Mouse (Mus musculus) thymus, adult 2 months (tissue): ENCODE measurements at regions not wholly inside any gene's neighbourhood (a gene's known extent, or its start where the extent isn't known, plus 50 kb on each side); places are given as distances from the start of the nearest gene placed in this dataset.

Source experiments
- DNase-seq: peaks from one replicate; pipeline ENCODE4 v3.0.0; 2021
- H3K27ac ChIP-seq: fragments of 200-500 bp; 2 replicates; pipeline ENCODE4 v1.5.1; 2012; ENCODE audit warnings: low read length, control low read depth; ENCODE audit not compliant: control insufficient read depth, insufficient read depth
- H3K27me3 ChIP-seq: fragments of 200-500 bp; 2 replicates; pipeline ENCODE4 v1.6.1; 2012; ENCODE audit warnings: mild to moderate bottlenecking, low read length, moderate library complexity, mixed read lengths; ENCODE audit not compliant: control insufficient read depth, insufficient read depth
- H3K36me3 ChIP-seq: fragments of 200-500 bp; 2 replicates; pipeline ENCODE4 v1.6.1; 2012; ENCODE audit warnings: mild to moderate bottlenecking, low read length, moderate library complexity; ENCODE audit not compliant: control insufficient read depth, insufficient read depth
- H3K4me1 ChIP-seq: fragments of 200-500 bp; replicated peaks from 2 replicates; pipeline ENCODE4 v1.6.1; 2012; ENCODE audit warnings: low read length; ENCODE audit not compliant: control insufficient read depth, insufficient read depth
- H3K4me3 ChIP-seq: fragments of 200-500 bp; 2 replicates; pipeline ENCODE4 v1.5.1; 2012; ENCODE audit warnings: mild to moderate bottlenecking, low read length, control low read depth, moderate library complexity; ENCODE audit not compliant: control insufficient read depth, insufficient read depth
- CTCF ChIP-seq: fragments of 200-500 bp; IDR thresholded peaks from 2 replicates; pipeline ENCODE4 v1.5.1; 2012; ENCODE audit warnings: mild to moderate bottlenecking, control low read depth, low read length, moderate library complexity, borderline replicate concordance; ENCODE audit not compliant: control insufficient read depth, poor library complexity, insufficient read depth; ENCODE audit errors: extremely low read depth
- POLR2A ChIP-seq: fragments of 200-500 bp; IDR thresholded peaks from 2 replicates; pipeline ENCODE4 v1.6.1; 2012; ENCODE audit warnings: mild to moderate bottlenecking, low read length, control low read depth, moderate library complexity; ENCODE audit not compliant: control insufficient read depth, poor library complexity, insufficient read depth; ENCODE audit errors: extremely low read depth
- WGBS: fragments of 180-500 bp; shearing (Covaris S2); methylation state at CpG from one replicate; pipeline ENCODE4 v1.1.7; 2018; 5-methylcytosine and 5-hydroxymethylcytosine counted together

- WGBS: 77% methylated on average over 2 of the region's 2 CpGs
- DNase-seq: no peak
These were observed 420.3 kb downstream of the Basp1 start for GRCm38 (mm10) chr15:24993325-24993673.

GRCm38 (mm10) chr15:24992665-24993324 is 420.8 kb downstream of the Basp1 start:
- WGBS: 92% methylated on average over 14 of the region's 14 CpGs
- Histone ChIP-seq H3K4me3 (no peak overlapping the region), H3K4me1 (no peaks in the 10 kb centered on the region), H3K27me3 (no peaks in the 10 kb centered on the region), H3K36me3 (no peaks in the 10 kb centered on the region), H3K27ac (no peak overlapping the region)
- TF ChIP-seq CTCF (no peak), POLR2A (no peak)
- DNase-seq: no peak

More at GRCm38 (mm10) chr15:24993325-24993673, 420.3 kb downstream of the Basp1 start:
- Histone ChIP-seq H3K4me3 (no peak overlapping the region), H3K27me3 (no peaks in the 10 kb centered on the region), H3K36me3 (no peaks in the 10 kb centered on the region), H3K4me1 (no peaks in the 10 kb centered on the region), H3K27ac (no peak overlapping the region)
- TF ChIP-seq CTCF: no peak
- no peak for TF ChIP-seq POLR2A

- H3K36me3 ChIP-seq: no peaks in the 10 kb centered on the region
- no peaks in the 10 kb centered on the region for H3K27me3 ChIP-seq
- H3K4me1 ChIP-seq: no peaks in the 10 kb centered on the region
- H3K27ac ChIP-seq: no peak overlapping the region
- no peak overlapping the region for H3K4me3 ChIP-seq
- no peak for DNase-seq
- TF ChIP-seq CTCF (no peak), POLR2A (no peak)
- WGBS: 59% methylated on average over 5 of the region's 5 CpGs
These were observed 423.3 kb downstream of the Basp1 start for GRCm38 (mm10) chr15:24990082-24990786.

- Histone ChIP-seq H3K4me1 (no peaks in the 10 kb centered on the region), H3K4me3 (no peak overlapping the region), H3K27me3 (no peaks in the 10 kb centered on the region), H3K27ac (no peak overlapping the region), H3K36me3 (no peaks in the 10 kb centered on the region)
- 87% methylated on average over 4 of the region's 4 CpGs for WGBS
- TF ChIP-seq POLR2A (no peak), CTCF (no peak)
- DNase-seq: no peak
These were observed 432.7 kb downstream of the Basp1 start for GRCm38 (mm10) chr15:24980841-24981240.

- H3K4me1 ChIP-seq: no peaks in the 10 kb centered on the region
- H3K4me3 ChIP-seq: no peak overlapping the region
- TF ChIP-seq CTCF (no peak), POLR2A (no peak)
- no peaks in the 10 kb centered on the region for H3K27me3 ChIP-seq
- 53% methylated on average over 5 of the region's 5 CpGs for WGBS
- DNase-seq: no peak
- no peak overlapping the region for H3K27ac ChIP-seq
- no peaks in the 10 kb centered on the region for H3K36me3 ChIP-seq
These were observed 441.5 kb downstream of the Basp1 start for GRCm38 (mm10) chr15:24972020-24972419.

GRCm38 (mm10) chr15:24969391-24969812 is 444.2 kb downstream of the Basp1 start:
- Histone ChIP-seq H3K4me1 (no peaks in the 10 kb centered on the region), H3K4me3 (no peak overlapping the region), H3K27ac (no peak overlapping the region), H3K27me3 (no peaks in the 10 kb centered on the region), H3K36me3 (no peaks in the 10 kb centered on the region)
- 86% methylated on average over 2 of the region's 2 CpGs for WGBS
- no peak for DNase-seq
- TF ChIP-seq POLR2A (no peak), CTCF (no peak)
